Mouse (Mus musculus) retina, embryonic 14.5 days (tissue): ENCODE measurements around the gene Rassf3.

Experiments
- DNase-seq: peaks from one replicate; pipeline ENCODE4 v3.0.0-alpha.2; 2015; ENCODE audit warnings: low spot score

Gene Rassf3

GRCm38 (mm10) chr10:121403104-121403503 is 73.0 kb downstream of the Rassf3 start:
- no peak for DNase-seq

GRCm38 (mm10) chr10:121401005-121401404 is 75.1 kb downstream of the Rassf3 start:
- DNase-seq = no peak

GRCm38 (mm10) chr10:121398599-121398998 is 77.5 kb downstream of the Rassf3 start:
- DNase-seq = no peak

GRCm38 (mm10) chr10:121395542-121396176 is 80.5 kb downstream of the Rassf3 start:
- DNase-seq = no peak

GRCm38 (mm10) chr10:121394789-121395325 is 81.3 kb downstream of the Rassf3 start:
- DNase-seq = no peak

- no peak for DNase-seq
Measured at GRCm38 (mm10) chr10:121394270-121394669, 81.9 kb downstream of the Rassf3 start.

GRCm38 (mm10) chr10:121391901-121392300 is 84.2 kb downstream of the Rassf3 start:
- no peak for DNase-seq

GRCm38 (mm10) chr10:121390602-121391001 is 85.5 kb downstream of the Rassf3 start:
- no peak for DNase-seq

- peak; percentile 53 for DNase-seq
Measured at GRCm38 (mm10) chr10:121386347-121386746, 89.8 kb downstream of the Rassf3 start.

GRCm38 (mm10) chr10:121385695-121386094 is 90.5 kb downstream of the Rassf3 start:
- no peak for DNase-seq

- DNase-seq = no peak
Measured at GRCm38 (mm10) chr10:121384710-121385109, 91.4 kb downstream of the Rassf3 start.

GRCm38 (mm10) chr10:121381280-121381679 is 94.9 kb downstream of the Rassf3 start:
- DNase-seq = no peak

- DNase-seq = no peak
Measured at GRCm38 (mm10) chr10:121379387-121379786, 96.8 kb downstream of the Rassf3 start.

- DNase-seq = no peak
Measured at GRCm38 (mm10) chr10:121376530-121377271, 99.4 kb downstream of the Rassf3 start.

- no peak for DNase-seq
Measured at GRCm38 (mm10) chr10:121375649-121376493, 100.3 kb downstream of the Rassf3 start.

GRCm38 (mm10) chr10:121374693-121375620 is 101.2 kb downstream of the Rassf3 start:
- no peak for DNase-seq

GRCm38 (mm10) chr10:121374013-121374412 is 102.1 kb downstream of the Rassf3 start:
- no peak for DNase-seq

- DNase-seq = peak; percentile 22
Measured at GRCm38 (mm10) chr10:121370777-121371176, 105.4 kb downstream of the Rassf3 start.

GRCm38 (mm10) chr10:121368783-121369465 is 107.2 kb downstream of the Rassf3 start:
- DNase-seq = peak; percentile 64

- no peak for DNase-seq
Measured at GRCm38 (mm10) chr10:121367780-121368179, 108.4 kb downstream of the Rassf3 start.

- DNase-seq = no peak
Measured at GRCm38 (mm10) chr10:121367271-121367670, 108.9 kb downstream of the Rassf3 start.
